Mouse (Mus musculus) heart, postnatal 0 days (tissue): Measurements from ENCODE around the gene Nyap1.

Experiments
- CTCF ChIP-seq: IDR thresholded peaks from 2 replicates; pipeline ENCODE4 v1.5.1; 2016; ENCODE audit warnings: antibody characterized with exemption, control low read depth, low read depth
- EP300 ChIP-seq: IDR thresholded peaks from 2 replicates; pipeline ENCODE4 v1.6.1; 2016; ENCODE audit warnings: antibody characterized with exemption, low read depth

GRCm38 (mm10) chr5:137719088-137719487 lies 22.3 kb downstream of the Nyap1 start:
- TF ChIP-seq CTCF, result no peak
- TF ChIP-seq EP300, result no peak
